Mouse (Mus musculus) heart, postnatal 0 days (tissue): Measurements from ENCODE around the gene Zscan21.

Experiments used
- CTCF ChIP-seq: IDR thresholded peaks from 2 replicates; pipeline ENCODE4 v1.5.1; 2016; ENCODE audit warnings: antibody characterized with exemption, control low read depth, low read depth
- EP300 ChIP-seq: IDR thresholded peaks from 2 replicates; pipeline ENCODE4 v1.6.1; 2016; ENCODE audit warnings: antibody characterized with exemption, low read depth

GRCm38 (mm10) chr5:138173217-138173616 is 56.5 kb downstream of the Zscan21 start:
- TF ChIP-seq CTCF, result no peak
- TF ChIP-seq EP300, result no peak
